Mouse (Mus musculus) embryonic facial prominence, embryonic 14.5 days (tissue): ENCODE data around the gene D1Ertd622e. TPM values are rescaled to one million over a fixed set of nuclear protein-coding genes. Genes with fewer than 3 reads are reported as not detected.

Source experiments
- ATAC-seq: fragments of 200-750 bp; cut with Nextera tagmentation; 2 replicates; pipeline ENCODE4 v1.8.0; 2017; ENCODE audit warnings: low read depth, moderate number of reproducible peaks, moderate TSS enrichment
- DNase-seq: peaks from one replicate; pipeline ENCODE4 v3.0.0-alpha.2; 2015; ENCODE audit warnings: low spot score
- H3K27ac ChIP-seq: fragments of 300-500 bp; sonication (generic); replicated peaks from 2 replicates; pipeline ENCODE4 v1.5.1; 2014; ENCODE audit warnings: low read depth, mild to moderate bottlenecking, low read length, moderate library complexity
- H3K27me3 ChIP-seq: fragments of 300-500 bp; sonication (generic); replicated peaks from 2 replicates; pipeline ENCODE4 v1.6.1; 2014; ENCODE audit warnings: low read length; ENCODE audit not compliant: control insufficient read depth, insufficient read depth
- H3K36me3 ChIP-seq: fragments of 300-500 bp; sonication (generic); 2 replicates; pipeline ENCODE4 v1.6.1; 2014; ENCODE audit warnings: low read length, mixed read lengths; ENCODE audit not compliant: control insufficient read depth, insufficient read depth
- H3K4me1 ChIP-seq: fragments of 300-500 bp; sonication (generic); 2 replicates; pipeline ENCODE4 v1.6.1; 2014; ENCODE audit warnings: antibody characterized with exemption, low read length; ENCODE audit not compliant: control insufficient read depth, insufficient read depth
- H3K4me2 ChIP-seq: fragments of 300-500 bp; sonication (generic); 2 replicates; pipeline ENCODE4 v1.6.1; 2014; ENCODE audit warnings: low read depth, mild to moderate bottlenecking, low read length, moderate library complexity, mixed read lengths
- H3K4me3 ChIP-seq: fragments of 300-500 bp; sonication (generic); 2 replicates; pipeline ENCODE4 v1.5.1; 2014; ENCODE audit warnings: low read depth, mild to moderate bottlenecking, low read length
- H3K9ac ChIP-seq: fragments of 300-500 bp; sonication (generic); 2 replicates; pipeline ENCODE4 v1.6.1; 2014; ENCODE audit warnings: low read depth, mild to moderate bottlenecking, low read length, moderate library complexity, mixed read lengths
- H3K9me3 ChIP-seq: fragments of 300-500 bp; sonication (generic); 2 replicates; pipeline ENCODE4 v1.6.1; 2016; ENCODE audit warnings: low read length; ENCODE audit not compliant: control insufficient read depth
- WGBS: fragments of 180-500 bp; shearing (Covaris S2); extraction: QIAGEN DNeasy Blood & Tissue Kit; methylation state at CpG from one replicate; pipeline ENCODE4 v1.1.7; 2014; 5-methylcytosine and 5-hydroxymethylcytosine counted together
- polyA plus RNA-seq: library from polyadenylated mRNA; unstranded; fragments of >200 nt; fragmentation: Nextera tagmentation; extraction: Ambion mirVana; gene quantifications from 2 replicates; pipeline ENCODE4 v1.2.1, GENCODE M21; 2014

Gene D1Ertd622e
- polyA plus RNA-seq, 1 experiment from 2014 or later, result 19.2 TPM

GRCm38 (mm10) chr1:97654397-97654975, 7.4 kb downstream of the D1Ertd622e start:
- Histone ChIP-seq H3K4me1 (peaks cover 9% of the 10 kb centered on the region), H3K27me3 (no peaks in the 10 kb centered on the region), H3K27ac (no peak overlapping the region), H3K9ac (no peak overlapping the region), H3K4me2 (no peak overlapping the region), H3K4me3 (no peak overlapping the region), H3K9me3 (no peaks in the 10 kb centered on the region), H3K36me3 (0 out of 2 replicates have a peak, but pooled peaks cover 3% of the 10 kb centered on the region)
- DNase-seq (no peak), ATAC-seq (no peak; the same call in 1 of the 2 replicates)
- 79% methylated on average over 6 of the region's 6 CpGs for WGBS

- Histone ChIP-seq H3K36me3 (peaks cover 7% of the 10 kb centered on the region; the same call in 1 of the 2 replicates), H3K27me3 (no peaks in the 10 kb centered on the region), H3K9me3 (peaks cover 3% of the 10 kb centered on the region; the same call in 1 of the 2 replicates), H3K4me3 (no peak overlapping the region), H3K27ac (no peak overlapping the region), H3K9ac (no peak overlapping the region), H3K4me1 (no peaks in the 10 kb centered on the region), H3K4me2 (no peak overlapping the region)
- ATAC-seq, result no peak
- DNase-seq, result no peak
- 54% methylated on average over 3 of the region's 3 CpGs for WGBS
Measured at GRCm38 (mm10) chr1:97650553-97651123, 11.2 kb downstream of the D1Ertd622e start.

- H3K27ac ChIP-seq, result no peak overlapping the region
- H3K9me3 ChIP-seq, result peaks cover 3% of the 10 kb centered on the region; the same call in 1 of the 2 replicates
- no peaks in the 10 kb centered on the region for H3K4me1 ChIP-seq
- DNase-seq (peak; percentile 64), ATAC-seq (peak; percentile 67; the same call in 1 of the 2 replicates)
- 38% methylated on average over 6 of the region's 6 CpGs for WGBS
- H3K36me3 ChIP-seq, result peaks cover 7% of the 10 kb centered on the region; the same call in 1 of the 2 replicates
- H3K4me3 ChIP-seq, result no peak overlapping the region
- no peaks in the 10 kb centered on the region for H3K27me3 ChIP-seq
- no peak overlapping the region for H3K4me2 ChIP-seq
- H3K9ac ChIP-seq, result no peak overlapping the region
Measured at GRCm38 (mm10) chr1:97650072-97650471, 11.8 kb downstream of the D1Ertd622e start.

- Histone ChIP-seq H3K4me2 (no peak overlapping the region), H3K9me3 (peaks cover 3% of the 10 kb centered on the region; the same call in 1 of the 2 replicates), H3K4me3 (no peak overlapping the region), H3K4me1 (no peaks in the 10 kb centered on the region), H3K36me3 (peaks cover 5% of the 10 kb centered on the region; the same call in 1 of the 2 replicates), H3K9ac (no peak overlapping the region), H3K27ac (no peak overlapping the region), H3K27me3 (no peaks in the 10 kb centered on the region)
- 87% methylated on average over 1 of the region's 1 CpGs for WGBS
- DNase-seq (no peak), ATAC-seq (no peak)
Measured at GRCm38 (mm10) chr1:97647037-97647436, 14.8 kb downstream of the D1Ertd622e start.

- H3K4me2 ChIP-seq, result no peak overlapping the region
- 83% methylated on average over 8 of the region's 8 CpGs for WGBS
- no peak for ATAC-seq
- H3K4me3 ChIP-seq, result no peak overlapping the region
- H3K4me1 ChIP-seq, result no peaks in the 10 kb centered on the region
- DNase-seq, result no peak
- peaks cover 6% of the 10 kb centered on the region; the same call in 1 of the 2 replicates for H3K36me3 ChIP-seq
- H3K27ac ChIP-seq, result no peak overlapping the region
- H3K27me3 ChIP-seq, result no peaks in the 10 kb centered on the region
- no peaks in the 10 kb centered on the region for H3K9me3 ChIP-seq
- H3K9ac ChIP-seq, result no peak overlapping the region
Measured at GRCm38 (mm10) chr1:97634104-97634503, 27.8 kb downstream of the D1Ertd622e start.

GRCm38 (mm10) chr1:97632545-97633256, 29.2 kb downstream of the D1Ertd622e start:
- H3K4me1 ChIP-seq, result no peaks in the 10 kb centered on the region
- ATAC-seq (no peak), DNase-seq (no peak)
- peaks cover under 1% of the 10 kb centered on the region; the same call in 1 of the 2 replicates for H3K36me3 ChIP-seq
- WGBS, result 81% methylated on average over 10 of the region's 11 CpGs
- no peak overlapping the region for H3K4me2 ChIP-seq
- H3K27ac ChIP-seq, result no peak overlapping the region
- H3K4me3 ChIP-seq, result no peak overlapping the region
- H3K9me3 ChIP-seq, result no peaks in the 10 kb centered on the region
- no peaks in the 10 kb centered on the region for H3K27me3 ChIP-seq
- no peak overlapping the region for H3K9ac ChIP-seq

- Histone ChIP-seq H3K27ac (no peak overlapping the region), H3K36me3 (no peaks in the 10 kb centered on the region), H3K4me1 (no peaks in the 10 kb centered on the region), H3K27me3 (no peaks in the 10 kb centered on the region), H3K4me3 (no peak overlapping the region), H3K4me2 (no peak overlapping the region), H3K9ac (no peak overlapping the region), H3K9me3 (no peaks in the 10 kb centered on the region)
- ATAC-seq (no peak), DNase-seq (no peak)
- 68% methylated on average over 5 of the region's 5 CpGs for WGBS
Measured at GRCm38 (mm10) chr1:97631843-97632470, 29.9 kb downstream of the D1Ertd622e start.

- 72% methylated on average over 5 of the region's 5 CpGs for WGBS
- no peak overlapping the region for H3K27ac ChIP-seq
Measured at GRCm38 (mm10) chr1:97630146-97630545, 31.7 kb downstream of the D1Ertd622e start.

More at GRCm38 (mm10) chr1:97630146-97630545, 31.7 kb downstream of the D1Ertd622e start:
- Histone ChIP-seq H3K9me3 (no peaks in the 10 kb centered on the region), H3K4me3 (no peak overlapping the region), H3K9ac (no peak overlapping the region), H3K27me3 (no peaks in the 10 kb centered on the region), H3K36me3 (no peaks in the 10 kb centered on the region), H3K4me1 (no peaks in the 10 kb centered on the region), H3K4me2 (no peak overlapping the region)
- ATAC-seq (no peak), DNase-seq (no peak)
